Mouse (Mus musculus): ENCODE data around the gene Vmn1r17.

GRCm38 (mm10) chr6:57356864-57357263 lies 6.7 kb downstream of the Vmn1r17 start:
- no peak for TF ChIP-seq EP300 (IDR thresholded peaks at IDR 0.05; ENCODE audit: low read depth)
- no peak for TF ChIP-seq CTCF (IDR thresholded peaks at IDR 0.05; ENCODE audit: low read depth)

All from liver, embryonic 14.5 days (tissue).